Mouse (Mus musculus) heart, adult 2 months (tissue): Measurements from ENCODE around the gene Eif2a. TPM values are rescaled to one million over a fixed set of nuclear protein-coding genes. Genes with fewer than 3 reads are reported as not detected.

Experiments used
- DNase-seq, 2 experiments: peaks; one replicate each; pipeline ENCODE4 v3.0.0; 2021
- H3K27ac ChIP-seq: fragments of 200-600 bp; 2 replicates; pipeline ENCODE4 v1.8.1; 2022
- H3K27me3 ChIP-seq: fragments of 200-500 bp; 2 replicates; pipeline ENCODE4 v1.6.1; 2012; ENCODE audit warnings: mild to moderate bottlenecking, low read length, inconsistent platforms, mixed read lengths; ENCODE audit not compliant: control insufficient read depth, insufficient read depth
- H3K36me3 ChIP-seq: fragments of 200-500 bp; 2 replicates; pipeline ENCODE4 v1.6.1; 2012; ENCODE audit warnings: low read length, inconsistent platforms; ENCODE audit not compliant: control insufficient read depth, insufficient read depth
- H3K4me1 ChIP-seq: fragments of 200-500 bp; 2 replicates; pipeline ENCODE4 v1.6.1; 2011; ENCODE audit warnings: low read length; ENCODE audit not compliant: control insufficient read depth, insufficient read depth
- H3K4me3 ChIP-seq: fragments of 200-600 bp; 2 replicates; pipeline ENCODE4 v1.8.1; 2022
- H3K79me2 ChIP-seq: fragments of 200-500 bp; replicated peaks from 2 replicates; pipeline ENCODE4 v1.6.1; 2012; ENCODE audit warnings: mild to moderate bottlenecking, inconsistent platforms, low read length, moderate library complexity, mixed read lengths; ENCODE audit not compliant: control insufficient read depth, insufficient read depth
- H3K9ac ChIP-seq: fragments of 200-500 bp; 2 replicates; pipeline ENCODE4 v1.6.1; 2012; ENCODE audit warnings: low read depth, mild to moderate bottlenecking, control low read depth, inconsistent platforms, low read length, mixed read lengths
- CTCF ChIP-seq: fragments of 200-600 bp; IDR thresholded peaks from 2 replicates; pipeline ENCODE4 v1.8.1; 2022; ENCODE audit warnings: antibody characterized with exemption, mild to moderate bottlenecking, moderate library complexity
- EP300 ChIP-seq: fragments of 200-500 bp; IDR thresholded peaks from 2 replicates; pipeline ENCODE4 v1.6.1; 2011; ENCODE audit warnings: low read depth, low read length, control low read depth; ENCODE audit not compliant: insufficient read depth
- POLR2A ChIP-seq: fragments of 200-500 bp; IDR thresholded peaks from 2 replicates; pipeline ENCODE4 v1.6.1; 2011; ENCODE audit warnings: mild to moderate bottlenecking, low read depth, low read length, control low read depth; ENCODE audit not compliant: insufficient read depth
- WGBS: fragments of 180-500 bp; shearing (Covaris S2); methylation state at CpG from one replicate; pipeline ENCODE4 v1.1.7; 2018; 5-methylcytosine and 5-hydroxymethylcytosine counted together
- intact Hi-C: fragments of 180-260 bp; cut with DNase I; formaldehyde crosslinking; loops from one replicate; pipeline ENCODE4 v1.15.1; 2025
- long read RNA-seq: library from polyadenylated mRNA; stranded (forward); transcript quantifications from one replicate; pipeline ENCODE4 v2.0.0, GENCODE M21; 2021
- polyA plus RNA-seq: library from polyadenylated mRNA; depleted of rRNA; stranded (reverse); fragments of >200 nt; gene quantifications from 2 replicates; pipeline ENCODE4 v1.2.3, GENCODE M21; 2012; rRNA removed
- total RNA-seq, 2 experiments: library from RNA; stranded (reverse); gene quantifications; 2 replicates each; pipeline ENCODE4 v1.2.3; 2021

The Eif2a gene
- total RNA-seq (10 to 100 TPM; 32.0 to 42.0 TPM), polyA plus RNA-seq (9.3 and 27.5 TPM in 2 replicates)
- long read RNA-seq, transcript Eif2a-201 (14 exons, 2,299 nt): major isoform, 22 of 27 reads
- long read RNA-seq, partial matches to known transcripts: 0 of 27 reads
- long read RNA-seq, other reads (novel, unspliced or antisense): 3 of 27 reads

DNA sequence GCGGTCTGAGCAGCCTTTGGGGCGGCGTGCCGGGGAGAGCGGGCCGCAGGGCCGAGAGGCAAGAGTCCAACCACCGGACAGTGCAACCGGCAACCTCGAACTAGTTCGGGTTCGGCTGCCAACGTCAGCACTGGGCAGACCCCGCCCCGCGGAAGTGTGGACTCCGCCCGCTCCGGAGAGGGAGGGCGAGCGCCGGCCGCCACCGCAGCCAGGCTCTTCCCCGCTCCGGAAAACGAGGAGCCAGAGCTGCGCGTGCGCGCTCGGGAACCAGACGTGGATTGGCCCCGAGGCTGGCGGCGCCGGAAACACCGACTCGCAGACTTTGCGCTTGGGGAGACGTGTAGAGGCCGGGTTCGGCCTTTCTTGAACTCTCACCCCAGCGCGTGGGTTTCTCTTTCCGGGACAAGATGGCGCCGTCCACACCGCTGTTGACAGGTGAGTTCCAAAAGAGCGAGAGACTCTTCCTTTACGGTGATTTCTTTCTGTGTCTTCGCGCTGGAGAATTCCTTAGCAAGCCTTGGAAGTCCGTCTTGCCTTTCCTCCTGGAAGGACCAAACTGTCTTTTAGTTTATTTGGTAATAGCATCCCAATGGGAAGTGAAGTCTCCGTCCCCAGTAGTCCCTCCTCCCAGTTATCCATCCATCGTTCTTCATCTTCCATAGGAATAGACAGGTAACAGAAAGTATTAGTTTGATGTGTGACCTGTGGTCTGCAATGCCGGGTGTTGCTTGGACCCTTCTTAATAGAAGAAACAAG lies at the start of gene Eif2a, which contains the start of gene Serp1:
TSS of gene Eif2a (plus strand) at position 170 of the 756 bp plus-strand sequence.
TSS of gene Serp1 (minus strand) at position 241 of the 756 bp plus-strand sequence.
- H3K9ac ChIP-seq: peak within 1 kb of the TSS; percentile 95
- peak within 1 kb of the TSS; percentile 89 for H3K4me3 ChIP-seq
- TF ChIP-seq EP300: peak; percentile 62; the same call in 1 of the 2 replicates
- TF ChIP-seq POLR2A: peak; percentile 88
- no peak for TF ChIP-seq CTCF
- peaks cover 24% of the 10 kb centered on the region for H3K36me3 ChIP-seq
- under 1% methylated on average over 57 of the region's 57 CpGs for WGBS
- intact Hi-C loops: loop anchor here (1.0 to 10.0 kb wide), 4 partner anchors 51 to 681 kb away; partner anchors contain the start of genes Pfn2 and Selenot
- no peaks in the 10 kb centered on the region for H3K27me3 ChIP-seq
- H3K27ac ChIP-seq: peak within 1 kb of the TSS; percentile 98
- H3K4me1 ChIP-seq: peaks cover 2% of the 10 kb centered on the region
- DNase-seq: peak; percentile 98 to 100
- no peaks in the 10 kb centered on the region for H3K79me2 ChIP-seq

DNA sequence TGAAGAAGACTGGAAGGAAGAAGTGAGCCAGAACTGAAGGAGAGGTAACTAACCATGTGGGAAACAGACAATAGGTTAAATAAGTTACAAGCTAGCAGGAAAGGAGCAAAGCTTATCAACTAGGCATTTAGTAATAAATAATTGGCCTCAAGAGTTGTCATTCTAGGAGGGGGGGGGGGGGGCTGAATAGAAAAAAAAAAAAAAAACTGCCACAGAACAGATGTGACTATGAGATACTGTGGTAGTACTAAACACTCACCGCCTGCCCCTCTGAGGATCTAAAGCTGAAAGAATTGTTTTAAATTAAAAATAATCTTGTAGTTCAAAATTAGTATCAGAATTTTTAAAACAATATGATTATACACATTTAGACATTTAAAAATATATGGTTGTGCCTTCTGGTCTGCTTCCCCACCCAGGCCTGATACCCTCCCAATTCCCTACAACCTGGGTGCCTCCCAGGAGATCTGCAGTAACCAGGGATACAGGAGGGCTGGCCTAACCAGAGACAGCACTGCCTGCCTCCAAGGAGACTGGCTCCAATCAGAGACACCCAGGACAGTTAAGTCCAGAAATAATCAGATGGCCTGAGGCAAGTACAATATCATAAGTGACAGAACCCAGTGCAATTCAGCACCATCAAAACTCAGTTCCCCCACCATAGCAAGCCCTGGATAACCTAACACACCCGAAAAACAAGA lies 46.7 kb upstream of the Eif2a start:
- Histone ChIP-seq H3K27ac (no peak overlapping the region), H3K27me3 (no peaks in the 10 kb centered on the region), H3K4me3 (no peak overlapping the region), H3K79me2 (no peaks in the 10 kb centered on the region), H3K36me3 (no peaks in the 10 kb centered on the region), H3K4me1 (no peaks in the 10 kb centered on the region; the same call in 1 of the 2 replicates), H3K9ac (no peak overlapping the region)
- TF ChIP-seq POLR2A (no peak), CTCF (no peak), EP300 (no peak)
- intact Hi-C loops: no loop called here
- no peak for DNase-seq
- 85% methylated on average over 2 of the region's 2 CpGs for WGBS

DNA sequence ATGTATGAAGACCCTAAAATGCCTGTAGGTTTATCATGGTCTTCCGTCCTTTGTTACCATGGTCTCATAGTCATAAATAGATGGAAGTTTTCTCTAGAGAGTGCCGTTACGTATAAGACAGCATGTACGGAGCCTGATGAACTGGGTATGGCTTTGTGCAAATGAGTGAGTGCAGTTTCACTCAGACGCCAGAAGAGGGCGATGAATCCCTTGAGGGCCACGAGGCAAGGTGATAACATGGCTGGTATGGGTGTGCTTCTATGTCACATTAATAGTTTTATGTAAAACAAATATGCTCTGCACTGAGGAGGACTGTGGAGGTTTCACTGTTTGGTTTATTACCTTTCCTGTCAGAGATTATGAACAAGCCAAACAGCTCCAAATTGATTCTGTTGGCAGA lies 39.7 kb upstream of the Eif2a start:
- WGBS: 73% methylated on average over 7 of the region's 7 CpGs
- DNase-seq: no peak
- intact Hi-C loops: no loop called here

DNA sequence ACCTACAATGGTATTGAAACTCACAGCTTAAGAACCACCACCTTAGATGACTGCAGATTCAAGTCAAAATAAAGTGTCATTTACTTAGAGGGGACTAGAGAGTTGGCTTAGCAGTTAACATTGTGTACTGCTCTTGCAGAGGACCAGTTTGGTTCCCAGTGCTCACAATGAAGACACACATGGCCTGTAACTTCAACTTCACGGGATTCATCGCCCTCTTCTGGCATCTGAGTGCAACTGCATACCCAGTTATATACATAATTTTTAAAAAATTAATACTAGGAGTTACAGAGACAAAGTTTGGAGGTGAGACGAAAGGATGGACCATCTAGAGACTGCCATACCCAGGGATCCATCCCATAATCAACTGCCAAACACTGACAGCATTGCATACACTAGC lies 38.5 kb upstream of the Eif2a start:
- no peak overlapping the region for H3K4me3 ChIP-seq
- intact Hi-C loops: no loop called here
- no peak overlapping the region for H3K9ac ChIP-seq
- H3K36me3 ChIP-seq: no peaks in the 10 kb centered on the region
- no peaks in the 10 kb centered on the region for H3K27me3 ChIP-seq
- H3K27ac ChIP-seq: no peak overlapping the region
- H3K4me1 ChIP-seq: no peaks in the 10 kb centered on the region
- DNase-seq: no peak
- WGBS: 80% methylated on average over 3 of the region's 3 CpGs
- no peaks in the 10 kb centered on the region for H3K79me2 ChIP-seq
- TF ChIP-seq CTCF: peak; percentile 42
- no peak for TF ChIP-seq EP300
- no peak for TF ChIP-seq POLR2A

More for the DNA sequence above, 39.7 kb upstream of the Eif2a start:
- no peaks in the 10 kb centered on the region for H3K27me3 ChIP-seq
- no peak overlapping the region for H3K27ac ChIP-seq
- H3K4me3 ChIP-seq: no peak overlapping the region
- H3K9ac ChIP-seq: no peak overlapping the region
- no peaks in the 10 kb centered on the region for H3K36me3 ChIP-seq
- H3K79me2 ChIP-seq: no peaks in the 10 kb centered on the region
- TF ChIP-seq EP300 (no peak), CTCF (peak; percentile 52)
- H3K4me1 ChIP-seq: no peaks in the 10 kb centered on the region; the same call in 1 of the 2 replicates

DNA sequence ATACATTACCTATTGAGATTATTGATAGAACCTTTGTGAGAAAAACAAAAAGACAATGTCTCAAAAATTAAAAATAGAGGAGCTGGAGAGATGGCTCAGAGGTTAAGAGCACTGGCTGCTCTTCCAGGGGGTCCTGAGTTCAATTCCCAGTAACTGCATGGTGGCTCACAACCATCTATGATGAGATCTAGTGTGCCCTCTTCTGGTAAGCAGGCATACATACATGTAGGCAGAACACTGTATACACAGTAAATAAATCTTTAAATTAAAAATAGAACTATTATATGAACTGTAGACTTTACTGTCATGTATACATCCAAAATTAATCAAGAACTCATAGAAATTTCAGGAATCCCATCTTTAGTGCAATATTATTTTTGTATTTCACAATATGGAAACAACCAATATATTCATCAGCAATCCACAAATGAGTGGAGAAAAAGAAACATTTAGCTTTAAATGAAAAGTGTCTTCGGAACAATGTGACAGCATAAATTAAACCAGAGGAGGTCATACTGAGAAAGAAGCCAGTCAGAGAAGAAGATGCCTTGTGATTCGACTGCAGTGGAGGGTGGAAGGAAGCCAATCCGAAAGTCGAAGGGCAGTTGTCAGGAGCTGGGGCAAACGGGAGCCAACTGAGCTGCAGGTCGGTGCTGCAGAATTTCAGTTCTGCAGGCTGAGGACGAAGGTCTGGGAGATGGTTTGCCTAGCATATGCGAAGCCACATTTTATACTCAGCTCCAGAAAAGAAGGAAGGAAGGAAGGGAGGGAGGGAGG lies 37.4 kb upstream of the Eif2a start:
- no peak overlapping the region for H3K27ac ChIP-seq
- no peaks in the 10 kb centered on the region for H3K4me1 ChIP-seq
- 56% methylated on average over 7 of the region's 8 CpGs for WGBS
- no peak overlapping the region for H3K9ac ChIP-seq
- no peaks in the 10 kb centered on the region for H3K79me2 ChIP-seq
- peak; percentile 73 for TF ChIP-seq CTCF
- no peak for TF ChIP-seq EP300
- no peak for DNase-seq
- intact Hi-C loops: loop anchor here (1.0 kb wide), 2 partner anchors 72 to 325 kb away; no protein-coding TSS in a partner anchor
- H3K4me3 ChIP-seq: no peak overlapping the region
- H3K27me3 ChIP-seq: no peaks in the 10 kb centered on the region
- no peaks in the 10 kb centered on the region for H3K36me3 ChIP-seq
